9 mouse cellular contexts compared by ENCODE assay signal in the genomic region with DNA sequence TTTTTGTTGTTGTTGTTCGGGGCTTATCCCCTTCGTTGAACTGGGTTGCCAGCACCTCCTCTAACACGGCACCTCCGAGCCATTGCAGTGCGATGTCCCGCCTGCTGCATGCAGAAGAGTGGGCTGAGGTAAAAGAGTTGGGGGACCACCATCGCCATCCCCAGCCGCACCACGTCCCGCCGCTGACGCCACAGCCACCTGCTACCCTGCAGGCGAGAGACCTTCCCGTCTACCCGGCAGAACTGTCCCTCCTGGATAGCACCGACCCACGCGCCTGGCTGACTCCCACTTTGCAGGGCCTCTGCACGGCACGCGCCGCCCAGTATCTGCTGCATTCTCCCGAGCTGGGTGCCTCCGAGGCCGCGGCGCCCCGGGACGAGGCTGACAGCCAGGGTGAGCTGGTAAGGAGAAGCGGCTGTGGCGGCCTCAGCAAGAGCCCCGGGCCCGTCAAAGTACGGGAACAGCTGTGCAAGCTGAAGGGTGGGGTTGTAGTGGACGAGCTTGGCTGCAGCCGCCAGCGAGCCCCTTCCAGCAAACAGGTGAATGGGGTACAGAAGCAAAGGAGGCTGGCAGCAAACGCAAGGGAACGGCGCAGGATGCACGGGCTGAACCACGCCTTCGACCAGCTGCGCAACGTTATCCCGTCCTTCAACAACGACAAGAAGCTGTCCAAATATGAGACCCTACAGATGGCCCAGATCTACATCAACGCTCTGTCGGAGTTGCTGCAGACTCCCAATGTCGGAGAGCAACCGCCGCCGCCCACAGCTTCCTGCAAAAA. TPM values are rescaled to one million over a fixed set of nuclear protein-coding genes. Genes with fewer than 3 reads are reported as not detected.
DNase-seq lines count a peak whose midpoint lies in the region; ATAC-seq and TF ChIP-seq lines count a peak whose summit lies in the region.
"Had no signal": no experiment of that assay in that cellular context is flagged by ENCODE, and none has a peak within 500 bp of the region (broad histone marks: within the 10 kb centered on the region; RNA-seq: fewer than 3 reads in every experiment).

No protein-coding gene starts in this region.

- no peak overlapping the region for H3K9ac ChIP-seq in embryonic facial prominence, embryonic 15.5 days
- H3K9ac ChIP-seq in intestine, embryonic 14.5 days (ENCODE audit: low read length): no peak overlapping the region
- H3K9ac ChIP-seq in lung, embryonic 15.5 days: no peak overlapping the region
- H3K9ac ChIP-seq in stomach, postnatal 0 days (ENCODE audit: low read length): no peak overlapping the region

- under 1% methylated on average over 53 of the region's 53 CpGs for WGBS in embryonic facial prominence, embryonic 15.5 days
- WGBS in intestine, embryonic 14.5 days: under 1% methylated on average over 52 of the region's 53 CpGs
- WGBS in lung, embryonic 15.5 days: under 1% methylated on average over 53 of the region's 53 CpGs
- under 1% methylated on average over 53 of the region's 53 CpGs for WGBS in stomach, postnatal 0 days

- H3K9me3 ChIP-seq in embryonic facial prominence, embryonic 15.5 days (replicated peaks): no peaks in the 10 kb centered on the region
- no peaks in the 10 kb centered on the region for H3K9me3 ChIP-seq in intestine, embryonic 14.5 days (ENCODE audit: control insufficient read depth, low read length)
- no peaks in the 10 kb centered on the region for H3K9me3 ChIP-seq in lung, embryonic 15.5 days
- H3K9me3 ChIP-seq in stomach, postnatal 0 days (ENCODE audit: control insufficient read depth, low read length): no peaks in the 10 kb centered on the region

- peaks cover 34% of the 10 kb centered on the region for H3K4me1 ChIP-seq in embryonic facial prominence, embryonic 15.5 days
- H3K4me1 ChIP-seq in intestine, embryonic 14.5 days (replicated peaks; ENCODE audit: control insufficient read depth, insufficient read depth, low read length): peaks cover 9% of the 10 kb centered on the region; the same call in 1 of the 2 replicates
- H3K4me1 ChIP-seq in lung, embryonic 15.5 days: peaks cover 24% of the 10 kb centered on the region
- H3K4me1 ChIP-seq in stomach, postnatal 0 days (replicated peaks; ENCODE audit: control insufficient read depth, insufficient read depth): peaks cover 7% of the 10 kb centered on the region; the same call in 1 of the 2 replicates

- no peak for ATAC-seq in embryonic facial prominence, embryonic 15.5 days (ENCODE audit: insufficient number of reproducible peaks, low FRiP score, low TSS enrichment, low read depth)
- peak; percentile 60 for ATAC-seq in intestine, embryonic 14.5 days (replicated peaks; ENCODE audit: low FRiP score, low TSS enrichment, low read depth)
- ATAC-seq in lung, embryonic 15.5 days (ENCODE audit: borderline replicate concordance, extremely low read depth, low FRiP score, low TSS enrichment): peak; percentile 70
- ATAC-seq in stomach, postnatal 0 days (ENCODE audit: low FRiP score, low TSS enrichment): peak; percentile 47; the same call in 1 of the 2 replicates
- ATAC-seq: Patski had no signal

- H3K4me2 ChIP-seq in embryonic facial prominence, embryonic 15.5 days (replicated peaks): peak overlapping the region; percentile 80
- H3K4me2 ChIP-seq in intestine, embryonic 14.5 days (ENCODE audit: low read length): peak overlapping the region; percentile 76
- peak overlapping the region; percentile 90 for H3K4me2 ChIP-seq in lung, embryonic 15.5 days
- peak overlapping the region; percentile 70 for H3K4me2 ChIP-seq in stomach, postnatal 0 days (replicated peaks; ENCODE audit: low read depth)

- H3K27ac ChIP-seq in embryonic facial prominence, embryonic 15.5 days (replicated peaks): no peak overlapping the region
- no peak overlapping the region for H3K27ac ChIP-seq in intestine, embryonic 14.5 days (ENCODE audit: low read depth)
- H3K27ac ChIP-seq in lung, embryonic 15.5 days: no peak overlapping the region
- no peak overlapping the region for H3K27ac ChIP-seq in stomach, postnatal 0 days (replicated peaks)

- peak; percentile 5 for DNase-seq in kidney, adult 11 months
- DNase-seq in kidney, adult 8-10 months: no peak
- peak; percentile 15 to 26 for DNase-seq in adrenal gland, adult 18-20 months (ENCODE audit: low spot score in 2 of 2)
- peak; percentile 82 for DNase-seq in intestine, embryonic 14.5 days (ENCODE audit: low spot score)
- DNase-seq in stomach, postnatal 0 days (ENCODE audit: low spot score): peak; percentile 34
- DNase-seq in right cerebral cortex, adult 2 months (ENCODE audit: low spot score in 2 of 2): no peak

- TF ChIP-seq EP300 in stomach, postnatal 0 days (optimal IDR thresholded peaks at IDR 0.05): no peak

- H3K4me3 ChIP-seq in embryonic facial prominence, embryonic 15.5 days (replicated peaks): peak overlapping the region; percentile 42
- H3K4me3 ChIP-seq in intestine, embryonic 14.5 days (ENCODE audit: low read depth, low read length): peak overlapping the region; percentile 42
- peak overlapping the region; percentile 42 for H3K4me3 ChIP-seq in lung, embryonic 15.5 days
- peak overlapping the region; percentile 40 for H3K4me3 ChIP-seq in stomach, postnatal 0 days (ENCODE audit: low read depth, low read length)

- peaks cover 73% of the 10 kb centered on the region for H3K27me3 ChIP-seq in embryonic facial prominence, embryonic 15.5 days
- H3K27me3 ChIP-seq in intestine, embryonic 14.5 days (replicated peaks; ENCODE audit: control insufficient read depth, insufficient read depth, low read length): peaks cover 81% of the 10 kb centered on the region
- peaks cover 76% of the 10 kb centered on the region for H3K27me3 ChIP-seq in lung, embryonic 15.5 days
- peaks cover 24% of the 10 kb centered on the region; the same call in 1 of the 2 replicates for H3K27me3 ChIP-seq in stomach, postnatal 0 days (ENCODE audit: control insufficient read depth, insufficient read depth, low read length)

- TF ChIP-seq CTCF in stomach, postnatal 0 days (IDR thresholded peaks at IDR 0.05; ENCODE audit: low read depth): no peak

- H3K36me3 ChIP-seq in embryonic facial prominence, embryonic 15.5 days: no peaks in the 10 kb centered on the region
- no peaks in the 10 kb centered on the region for H3K36me3 ChIP-seq in intestine, embryonic 14.5 days (ENCODE audit: control insufficient read depth, insufficient read depth, low read length)
- H3K36me3 ChIP-seq in lung, embryonic 15.5 days: no peaks in the 10 kb centered on the region
- no peaks in the 10 kb centered on the region for H3K36me3 ChIP-seq in stomach, postnatal 0 days (ENCODE audit: control insufficient read depth, insufficient read depth, low read length)

RNA-seq across cellular contexts. Expression of gene Atoh1, which starts 0.5 kb away (rescaled TPM):
- total RNA-seq in adrenal gland, adult 18-20 months (2021): not detected
- 5.6 and 7.1 TPM in 2 replicates for polyA plus RNA-seq in embryonic facial prominence, embryonic 15.5 days (2015; fragmentation: Nextera tagmentation; extraction: Ambion mirVana)
- 3.6 and 5.1 TPM in 2 replicates for polyA plus RNA-seq in intestine, embryonic 14.5 days (2014; fragmentation: Nextera tagmentation; extraction: Ambion mirVana)
- not detected in 2 replicates for polyA plus RNA-seq in lung, embryonic 15.5 days (2015; fragmentation: Nextera tagmentation; extraction: Ambion mirVana)
- 0.07 and 0.11 TPM in 2 replicates for polyA plus RNA-seq in stomach, postnatal 0 days (2015; fragmentation: Nextera tagmentation; extraction: Ambion mirVana)
- polyA plus RNA-seq: Patski had no signal

Comparison
In these comparisons a context has a peak if more than half of its experiments do, and no peak if none do; other contexts are left out.
1. DNase-seq: peak in kidney, adult 11 months (single experiment), adrenal gland, adult 18-20 months (2 of 2), intestine, embryonic 14.5 days (single experiment) and stomach, postnatal 0 days (single experiment); none in kidney, adult 8-10 months (0 of 2) and right cerebral cortex, adult 2 months (0 of 2).
2. Peak in every context shown above with its lines, with median percentiles within 50 percentile points of each other: H3K4me2 ChIP-seq and H3K4me3 ChIP-seq.